Mouse (Mus musculus) erythroblast, embryonic 14.5 days (primary cell): Measurements from ENCODE around the gene AC124502.3.

Experiments
- GATA1 ChIP-seq: IDR thresholded peaks from 2 replicates; pipeline ENCODE4 v1.6.1; 2012; ENCODE audit warnings: low read length, inconsistent platforms, mixed read lengths
- TAL1 ChIP-seq: IDR thresholded peaks from 3 replicates; pipeline ENCODE4 v1.6.1; 2012; ENCODE audit warnings: low read length, inconsistent platforms, mixed read lengths

DNA sequence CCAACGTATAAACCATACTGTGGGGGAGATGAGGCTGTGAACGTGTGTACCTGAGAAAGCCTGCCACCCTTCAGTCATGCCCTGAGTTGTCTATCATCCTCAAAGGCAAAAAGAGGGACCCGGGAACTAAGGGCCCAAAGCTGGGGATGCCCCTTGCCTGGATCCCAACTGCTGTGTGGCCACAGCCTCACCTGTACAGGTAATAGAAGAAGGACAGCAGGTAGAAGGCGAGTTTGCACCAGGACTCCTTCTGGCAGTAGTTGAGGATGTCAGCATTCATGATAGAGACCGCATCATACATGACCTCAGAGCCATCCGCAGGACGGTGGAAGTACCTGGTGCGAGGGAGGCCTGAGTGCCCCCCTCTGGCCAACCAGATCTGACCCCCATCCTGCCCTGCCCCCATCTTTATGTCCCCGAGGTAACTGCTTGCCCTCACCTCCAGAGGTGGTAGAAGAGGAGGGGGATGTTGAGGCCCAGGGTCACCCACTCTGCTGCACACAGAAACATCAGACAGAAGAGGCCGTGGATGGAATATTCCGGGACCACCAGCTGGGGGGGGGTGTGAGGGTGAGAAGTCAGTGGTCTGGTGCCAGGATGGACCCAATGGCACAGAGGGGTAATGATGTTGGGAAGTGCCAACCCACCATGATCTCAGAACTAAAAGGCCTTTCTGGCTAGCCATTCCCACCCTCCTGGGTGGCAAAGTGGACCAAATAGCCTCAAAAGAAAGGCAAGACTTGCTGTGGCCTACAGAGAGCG, 55.0 kb downstream of the AC124502.3 start:
- TF ChIP-seq GATA1 (no peak), TAL1 (no peak)
